Mouse (Mus musculus): ENCODE results near the gene Nifk. TPM values are rescaled to one million over a fixed set of nuclear protein-coding genes. Genes with fewer than 3 reads are reported as not detected.

Gene Nifk
- polyA plus RNA-seq, 1 experiment from 2014 or later: 74.5 TPM

DNA sequence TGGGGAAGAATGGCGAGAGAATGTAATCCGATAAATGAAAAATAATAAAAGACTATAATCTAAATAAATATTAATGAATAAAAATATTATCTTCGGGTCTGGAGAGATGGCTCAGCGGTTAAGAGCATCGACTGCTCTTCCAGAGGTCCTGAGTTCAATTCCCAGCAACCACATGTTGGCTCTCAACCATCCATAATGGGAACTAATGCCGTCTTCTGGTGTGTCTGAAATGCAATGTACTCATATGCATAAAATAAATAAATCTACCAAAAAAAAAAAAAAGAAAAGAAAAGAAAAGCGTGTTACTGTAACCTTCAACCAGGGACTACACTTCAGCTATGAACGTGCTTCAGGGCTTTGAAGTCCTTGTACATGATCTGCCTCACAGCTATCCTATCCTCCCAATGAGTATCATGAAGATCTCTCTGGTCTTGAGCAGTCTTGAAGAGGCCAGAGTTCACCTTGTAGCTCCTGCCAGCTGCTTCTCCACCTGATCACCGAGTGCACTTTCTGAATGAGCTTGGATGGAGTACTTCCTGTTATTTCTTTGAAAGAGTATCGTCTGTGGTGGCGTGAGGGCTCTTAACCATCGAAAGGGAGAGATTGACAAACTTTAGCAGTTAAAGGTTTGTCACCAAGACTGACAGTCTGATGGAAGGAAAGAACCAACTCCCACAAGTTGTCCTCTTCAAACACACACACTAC lies 9.9 kb upstream of the Nifk start, which contains the start of gene Tsn:
Gene Tsn (minus strand): TSS at position 118 of the 705 bp plus-strand sequence.
- ATAC-seq (ENCODE audit: low read depth) (no peak), DNase-seq (ENCODE audit: low spot score) (no peak)

DNA sequence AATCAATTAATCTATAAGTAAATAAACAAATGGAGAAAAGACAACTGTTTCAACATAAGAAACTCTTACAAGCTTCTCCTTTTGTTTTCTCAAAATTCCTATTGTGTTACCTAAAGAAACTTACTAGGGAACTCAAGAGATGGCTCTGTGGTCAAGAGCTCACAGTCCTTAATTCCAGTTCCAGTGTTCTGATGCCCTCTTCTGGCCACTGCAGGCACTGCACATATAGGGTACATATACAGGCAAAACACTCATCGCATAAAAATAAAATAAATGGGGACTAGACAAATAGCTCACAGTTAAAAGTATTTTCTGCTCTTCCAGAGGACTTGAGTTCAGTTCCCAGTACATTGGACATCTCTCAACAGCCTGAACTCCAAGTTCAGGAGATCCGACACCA lies 943 bp upstream of the Nifk start:
- H3K27ac ChIP-seq (replicated peaks; ENCODE audit: low read depth, low read length): no peak overlapping the region
- DNase-seq (ENCODE audit: low spot score): no peak
- H3K4me1 ChIP-seq (ENCODE audit: control insufficient read depth, insufficient read depth, low read length): peaks cover 6% of the 10 kb centered on the region
- 66% methylated on average over 2 of the region's 2 CpGs for WGBS
- no peaks in the 10 kb centered on the region for H3K27me3 ChIP-seq (replicated peaks; ENCODE audit: control insufficient read depth, insufficient read depth, low read length)
- H3K9me3 ChIP-seq (ENCODE audit: control insufficient read depth, low read length): no peaks in the 10 kb centered on the region
- H3K36me3 ChIP-seq (ENCODE audit: control insufficient read depth, insufficient read depth, low read length): peaks cover 23% of the 10 kb centered on the region
- no peak overlapping the region for H3K4me3 ChIP-seq (ENCODE audit: low read depth, low read length)
- no peak for ATAC-seq (ENCODE audit: low read depth)
- no peak overlapping the region for H3K9ac ChIP-seq (ENCODE audit: low read depth, low read length)
- no peak overlapping the region for H3K4me2 ChIP-seq (ENCODE audit: low read depth, low read length)

More for the DNA sequence above, 9.9 kb upstream of the Nifk start, which contains the start of gene Tsn:
- H3K4me2 ChIP-seq (ENCODE audit: low read depth, low read length): peak within 1 kb of the TSS; percentile 73
- H3K27me3 ChIP-seq (replicated peaks; ENCODE audit: control insufficient read depth, insufficient read depth, low read length): no peaks in the 10 kb centered on the region
- H3K4me3 ChIP-seq (ENCODE audit: low read depth, low read length): peak within 1 kb of the TSS; percentile 84
- H3K27ac ChIP-seq (replicated peaks; ENCODE audit: low read depth, low read length): peak within 1 kb of the TSS; percentile 93
- no peaks in the 10 kb centered on the region for H3K9me3 ChIP-seq (ENCODE audit: control insufficient read depth, low read length)
- H3K9ac ChIP-seq (ENCODE audit: low read depth, low read length): peak within 1 kb of the TSS; percentile 95
- 48% methylated on average over 12 of the region's 12 CpGs for WGBS
- H3K36me3 ChIP-seq (ENCODE audit: control insufficient read depth, insufficient read depth, low read length): peaks cover 7% of the 10 kb centered on the region
- peaks cover 6% of the 10 kb centered on the region for H3K4me1 ChIP-seq (ENCODE audit: control insufficient read depth, insufficient read depth, low read length)

DNA sequence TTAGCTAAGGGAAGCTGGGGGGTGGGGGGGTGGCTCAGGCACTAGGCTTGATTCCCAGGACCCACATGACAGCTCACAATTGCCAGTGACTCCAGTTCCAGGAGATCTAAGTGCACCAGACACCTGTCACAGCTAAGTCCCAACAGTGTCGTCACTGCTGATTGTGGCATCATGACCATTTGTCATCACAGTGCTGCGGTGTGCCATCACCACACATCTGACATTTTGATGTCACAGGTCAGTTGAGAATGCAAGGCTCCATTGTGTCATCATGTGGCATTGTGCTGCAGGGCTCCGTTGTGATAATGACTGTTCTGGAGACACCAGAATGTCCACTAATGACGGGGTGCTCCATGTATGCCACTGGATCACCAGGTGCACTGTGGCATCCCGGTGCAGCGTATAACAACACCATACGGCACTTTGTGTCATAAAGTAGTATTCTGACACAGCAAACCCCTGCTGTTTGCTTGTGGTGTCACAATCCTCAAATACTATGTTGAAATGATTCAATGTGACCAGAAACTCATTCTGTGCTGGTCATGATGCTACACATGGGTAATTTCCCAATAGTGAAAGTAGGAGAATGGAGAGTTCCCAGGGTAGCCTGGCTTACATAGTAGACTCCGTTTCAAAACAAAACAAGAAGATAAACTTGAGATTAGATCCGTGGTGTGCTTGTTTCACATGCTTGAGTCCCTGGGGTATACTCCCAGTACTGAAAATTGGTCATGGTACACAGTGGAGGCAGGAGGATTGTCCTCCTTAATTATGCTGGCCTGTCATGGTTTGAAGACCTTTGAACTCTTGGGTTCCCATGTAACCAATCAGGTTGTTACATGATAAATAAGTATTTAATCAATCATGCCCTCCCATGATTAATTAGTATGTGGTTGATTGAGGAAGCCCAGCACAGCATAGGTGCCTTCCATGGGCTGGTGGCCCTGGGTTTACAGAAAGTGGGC lies 13.4 kb downstream of the Nifk start:
- no peaks in the 10 kb centered on the region for H3K4me1 ChIP-seq (ENCODE audit: control insufficient read depth, insufficient read depth, low read length)
- 83% methylated on average over 9 of the region's 9 CpGs for WGBS
- H3K27ac ChIP-seq (replicated peaks; ENCODE audit: low read depth, low read length): no peak overlapping the region
- H3K4me2 ChIP-seq (ENCODE audit: low read depth, low read length): no peak overlapping the region
- no peaks in the 10 kb centered on the region for H3K9me3 ChIP-seq (ENCODE audit: control insufficient read depth, low read length)
- peaks cover 48% of the 10 kb centered on the region for H3K36me3 ChIP-seq (ENCODE audit: control insufficient read depth, insufficient read depth, low read length)
- no peak for DNase-seq (ENCODE audit: low spot score)
- no peak overlapping the region for H3K4me3 ChIP-seq (ENCODE audit: low read depth, low read length)
- ATAC-seq (ENCODE audit: low read depth): no peak
- no peaks in the 10 kb centered on the region for H3K27me3 ChIP-seq (replicated peaks; ENCODE audit: control insufficient read depth, insufficient read depth, low read length)
- H3K9ac ChIP-seq (ENCODE audit: low read depth, low read length): no peak overlapping the region

DNA sequence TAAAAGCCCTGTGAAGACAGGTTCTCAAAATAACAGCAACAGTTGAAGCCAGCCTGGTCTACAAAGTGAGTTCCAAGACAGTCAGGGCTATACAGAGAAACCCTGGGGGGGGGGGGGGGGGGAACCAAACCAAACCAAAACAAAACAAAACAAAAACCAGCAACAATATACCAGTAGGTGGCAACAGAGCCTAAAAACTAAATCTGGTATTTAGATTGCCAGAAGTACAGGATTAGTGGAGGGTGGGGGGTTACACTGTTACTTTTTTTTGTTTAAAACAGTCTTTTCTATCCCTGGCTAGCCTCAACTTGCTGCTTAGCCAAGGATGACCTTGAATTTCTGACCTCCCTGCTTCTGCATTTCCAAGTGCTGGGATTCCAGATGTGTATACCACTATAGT lies 14.2 kb downstream of the Nifk start:
- no peak overlapping the region for H3K4me3 ChIP-seq (ENCODE audit: low read depth, low read length)
- no peak overlapping the region for H3K9ac ChIP-seq (ENCODE audit: low read depth, low read length)
- no peaks in the 10 kb centered on the region for H3K9me3 ChIP-seq (ENCODE audit: control insufficient read depth, low read length)
- no peaks in the 10 kb centered on the region for H3K27me3 ChIP-seq (replicated peaks; ENCODE audit: control insufficient read depth, insufficient read depth, low read length)
- no peaks in the 10 kb centered on the region for H3K4me1 ChIP-seq (ENCODE audit: control insufficient read depth, insufficient read depth, low read length)
- ATAC-seq (ENCODE audit: low read depth) (no peak), DNase-seq (ENCODE audit: low spot score) (peak; percentile 27)
- no peak overlapping the region for H3K4me2 ChIP-seq (ENCODE audit: low read depth, low read length)
- H3K36me3 ChIP-seq (ENCODE audit: control insufficient read depth, insufficient read depth, low read length): peaks cover 40% of the 10 kb centered on the region
- no peak overlapping the region for H3K27ac ChIP-seq (replicated peaks; ENCODE audit: low read depth, low read length)

DNA sequence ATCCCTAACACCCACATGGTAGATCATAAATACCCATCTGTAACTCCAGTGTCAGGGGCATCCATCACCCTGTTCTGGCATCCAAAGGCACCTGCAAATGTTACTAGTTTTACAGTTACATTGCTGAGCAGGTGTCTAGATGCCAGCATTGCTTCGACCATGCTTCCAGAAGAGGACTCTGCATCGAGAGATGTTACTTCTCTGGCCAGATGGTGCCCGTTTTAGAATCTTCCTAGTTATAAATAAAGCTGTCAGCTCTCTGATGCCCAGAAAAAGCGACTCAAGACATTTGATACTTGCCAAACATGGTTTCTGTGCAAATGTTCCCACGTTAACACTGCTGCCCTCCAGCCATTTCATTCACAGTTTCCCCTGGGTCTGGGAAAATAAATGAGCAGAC lies 16.3 kb downstream of the Nifk start:
- DNase-seq (ENCODE audit: low spot score): no peak
- Histone ChIP-seq H3K9me3 (ENCODE audit: control insufficient read depth, low read length) (no peaks in the 10 kb centered on the region), H3K9ac (ENCODE audit: low read depth, low read length) (no peak overlapping the region), H3K4me3 (ENCODE audit: low read depth, low read length) (no peak overlapping the region), H3K27me3 (replicated peaks; ENCODE audit: control insufficient read depth, insufficient read depth, low read length) (no peaks in the 10 kb centered on the region), H3K4me2 (ENCODE audit: low read depth, low read length) (no peak overlapping the region), H3K4me1 (ENCODE audit: control insufficient read depth, insufficient read depth, low read length) (no peaks in the 10 kb centered on the region), H3K27ac (replicated peaks; ENCODE audit: low read depth, low read length) (no peak overlapping the region), H3K36me3 (ENCODE audit: control insufficient read depth, insufficient read depth, low read length) (peaks cover 19% of the 10 kb centered on the region; the same call in 1 of the 2 replicates)
- ATAC-seq (ENCODE audit: low read depth): no peak
- WGBS: 62% methylated on average over 5 of the region's 5 CpGs

DNA sequence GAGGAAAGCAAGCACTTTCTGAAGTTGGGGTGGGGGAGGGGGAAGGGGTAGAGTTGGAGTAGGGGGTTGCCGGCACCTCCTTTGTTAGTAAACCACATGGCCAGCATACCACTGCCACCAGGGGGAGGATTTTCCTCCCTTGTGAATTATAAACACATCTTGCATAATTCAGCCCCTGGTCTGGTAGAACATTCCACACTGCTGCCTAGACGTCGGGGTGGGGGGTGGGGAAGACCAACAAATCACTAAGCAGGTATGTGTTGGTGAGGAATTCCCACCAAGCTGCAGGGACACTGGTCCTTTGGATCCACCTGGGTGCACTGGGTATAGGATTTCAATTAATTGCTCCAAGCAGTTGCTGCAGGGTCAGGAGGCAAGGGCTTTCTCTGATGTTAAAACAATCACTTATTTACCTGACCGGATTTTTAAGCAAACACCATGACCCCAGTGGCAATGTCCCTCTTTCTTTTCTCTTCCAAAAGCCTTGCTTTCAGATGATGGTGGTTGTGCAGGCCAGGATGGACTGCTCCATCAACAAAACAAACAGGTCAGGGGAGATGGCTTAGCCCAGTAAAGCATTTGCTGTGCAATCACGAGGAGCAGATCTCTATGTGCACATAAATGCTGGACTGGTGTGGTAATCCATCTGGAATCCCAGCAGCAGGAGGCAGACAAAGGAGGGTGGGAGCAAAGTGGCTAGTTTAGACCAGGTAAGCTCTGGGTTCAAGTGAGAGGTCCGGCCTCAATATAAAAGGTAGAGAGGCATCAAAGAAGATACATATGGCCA lies 22.2 kb downstream of the Nifk start:
- no peak overlapping the region for H3K4me2 ChIP-seq (ENCODE audit: low read depth, low read length)
- no peak for ATAC-seq (ENCODE audit: low read depth)
- WGBS: 24% methylated on average over 6 of the region's 6 CpGs
- DNase-seq (ENCODE audit: low spot score): no peak
- H3K4me1 ChIP-seq (ENCODE audit: control insufficient read depth, insufficient read depth, low read length): no peaks in the 10 kb centered on the region
- no peaks in the 10 kb centered on the region for H3K36me3 ChIP-seq (ENCODE audit: control insufficient read depth, insufficient read depth, low read length)
- no peak overlapping the region for H3K27ac ChIP-seq (replicated peaks; ENCODE audit: low read depth, low read length)
- H3K9me3 ChIP-seq (ENCODE audit: control insufficient read depth, low read length): no peaks in the 10 kb centered on the region
- H3K4me3 ChIP-seq (ENCODE audit: low read depth, low read length): no peak overlapping the region
- H3K9ac ChIP-seq (ENCODE audit: low read depth, low read length): no peak overlapping the region
- H3K27me3 ChIP-seq (replicated peaks; ENCODE audit: control insufficient read depth, insufficient read depth, low read length): no peaks in the 10 kb centered on the region

DNA sequence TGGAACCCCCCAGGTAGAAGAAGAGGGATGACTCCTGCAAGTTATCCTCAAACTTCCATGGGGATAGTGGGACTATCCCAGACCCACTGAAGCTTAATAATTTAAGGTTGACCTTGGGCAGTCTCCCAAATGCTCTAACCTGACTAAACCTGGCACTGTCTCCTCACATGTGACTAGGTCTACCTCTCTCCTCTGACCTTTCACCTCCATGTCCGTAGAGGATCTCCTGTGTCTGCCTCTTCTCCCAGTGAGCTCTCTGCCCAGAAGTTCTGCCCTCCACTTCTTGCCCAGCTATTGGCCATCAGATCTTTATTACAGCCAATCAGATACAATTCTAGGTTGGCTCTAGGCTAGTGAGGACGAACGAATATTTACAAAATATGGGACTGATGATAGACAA lies 28.3 kb downstream of the Nifk start:
- no peak for ATAC-seq (ENCODE audit: low read depth)
- no peak for DNase-seq (ENCODE audit: low spot score)
- 82% methylated on average over 3 of the region's 3 CpGs for WGBS
- no peak overlapping the region for H3K27ac ChIP-seq (replicated peaks; ENCODE audit: low read depth, low read length)
- H3K4me1 ChIP-seq (ENCODE audit: control insufficient read depth, insufficient read depth, low read length): no peaks in the 10 kb centered on the region
- H3K9me3 ChIP-seq (ENCODE audit: control insufficient read depth, low read length): no peaks in the 10 kb centered on the region
- no peak overlapping the region for H3K4me3 ChIP-seq (ENCODE audit: low read depth, low read length)
- no peak overlapping the region for H3K9ac ChIP-seq (ENCODE audit: low read depth, low read length)
- H3K36me3 ChIP-seq (ENCODE audit: control insufficient read depth, insufficient read depth, low read length): no peaks in the 10 kb centered on the region
- H3K4me2 ChIP-seq (ENCODE audit: low read depth, low read length): no peak overlapping the region
- H3K27me3 ChIP-seq (replicated peaks; ENCODE audit: control insufficient read depth, insufficient read depth, low read length): no peaks in the 10 kb centered on the region

DNA sequence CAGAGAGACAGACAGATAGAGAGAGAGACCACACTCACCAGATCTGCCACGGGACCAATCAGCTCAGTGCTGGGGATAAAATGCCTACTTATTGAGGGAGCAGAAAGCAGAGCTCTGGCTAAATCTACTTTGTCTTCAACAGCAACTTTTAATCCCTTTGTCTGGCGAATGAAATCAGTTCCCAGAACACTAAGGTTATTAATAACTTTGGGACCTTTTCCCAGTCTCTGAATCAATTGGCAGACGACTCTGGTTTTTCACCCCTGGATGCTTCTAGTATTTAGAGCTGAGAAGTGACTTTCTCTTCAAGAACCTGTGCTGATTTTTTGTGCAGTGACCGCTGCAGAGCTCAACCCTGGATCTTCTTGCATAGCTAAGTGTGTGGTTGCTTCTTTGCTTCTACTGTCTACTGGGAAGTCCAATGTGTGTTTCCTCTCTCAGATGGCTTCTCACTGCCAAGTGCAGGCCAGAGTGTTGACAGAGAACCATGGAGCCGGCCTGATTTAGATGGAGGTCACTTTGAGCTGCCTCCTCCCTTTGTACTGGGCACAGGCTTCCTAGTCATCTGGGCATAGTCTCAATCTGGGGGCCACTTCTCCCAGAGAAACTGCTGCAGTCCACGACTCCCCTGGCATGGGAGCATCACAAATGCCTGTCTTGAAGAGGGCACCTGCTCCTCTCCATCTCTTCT lies 37.6 kb downstream of the Nifk start:
- no peak overlapping the region for H3K27ac ChIP-seq (replicated peaks; ENCODE audit: low read depth, low read length)
- no peak for DNase-seq (ENCODE audit: low spot score)
- WGBS: 76% methylated on average over 6 of the region's 6 CpGs
- no peak overlapping the region for H3K4me2 ChIP-seq (ENCODE audit: low read depth, low read length)
- H3K9ac ChIP-seq (ENCODE audit: low read depth, low read length): no peak overlapping the region
- H3K4me1 ChIP-seq (ENCODE audit: control insufficient read depth, insufficient read depth, low read length): no peaks in the 10 kb centered on the region
- no peaks in the 10 kb centered on the region for H3K27me3 ChIP-seq (replicated peaks; ENCODE audit: control insufficient read depth, insufficient read depth, low read length)
- no peak overlapping the region for H3K4me3 ChIP-seq (ENCODE audit: low read depth, low read length)
- H3K9me3 ChIP-seq (ENCODE audit: control insufficient read depth, low read length): no peaks in the 10 kb centered on the region
- no peaks in the 10 kb centered on the region for H3K36me3 ChIP-seq (ENCODE audit: control insufficient read depth, insufficient read depth, low read length)
- ATAC-seq (ENCODE audit: low read depth): no peak

Measured in embryonic facial prominence, embryonic 14.5 days (tissue).